Mouse (Mus musculus): ENCODE data around the gene Palld.

Gene Palld

GRCm38 (mm10) chr8:61685280-61685679 lies 217.2 kb downstream of the Palld start:
- no peak for DNase-seq (ENCODE audit: low spot score)

- no peak for DNase-seq (ENCODE audit: low spot score)
Observed at GRCm38 (mm10) chr8:61684280-61684939, 218.1 kb downstream of the Palld start.

DNA sequence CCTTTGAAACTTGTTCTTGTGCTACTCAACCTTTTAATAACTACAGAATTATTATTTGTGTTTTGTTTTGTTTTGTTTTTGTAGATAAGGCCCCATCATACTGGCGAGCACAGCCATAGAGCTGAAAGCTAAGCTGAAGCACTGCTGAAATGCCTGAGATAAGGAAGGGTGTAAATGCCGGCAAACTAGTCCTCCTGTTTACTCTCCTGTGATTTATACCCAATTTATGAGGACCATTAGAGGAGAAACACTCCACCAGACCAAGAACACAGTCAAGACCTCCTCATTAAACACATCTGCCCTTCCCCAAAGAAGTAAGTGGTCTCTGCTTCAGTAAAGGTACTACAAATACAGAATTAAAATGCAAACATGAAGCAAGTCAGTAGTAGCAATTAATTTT lies 219.6 kb downstream of the Palld start:
- no peak for DNase-seq (ENCODE audit: low spot score)

DNA sequence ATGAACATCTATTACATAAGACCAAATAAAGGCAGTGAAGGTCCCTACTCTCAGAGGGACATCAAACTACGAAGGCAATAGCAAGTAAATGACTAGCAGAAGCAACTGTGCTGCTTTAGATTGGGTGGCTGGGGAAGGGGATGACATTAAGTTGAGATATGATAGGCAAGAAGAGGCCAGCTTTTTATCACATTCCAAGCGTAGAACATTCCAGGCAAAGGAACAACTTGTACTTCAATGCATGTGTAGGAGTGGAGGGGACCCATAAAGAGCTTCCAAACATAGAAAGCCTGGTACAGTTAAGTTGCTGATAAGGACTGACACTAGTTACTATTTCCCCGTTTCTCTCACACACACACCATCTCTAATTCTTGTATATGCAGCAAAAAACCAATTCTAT lies 221.3 kb downstream of the Palld start:
- no peak for DNase-seq (ENCODE audit: low spot score)

DNA sequence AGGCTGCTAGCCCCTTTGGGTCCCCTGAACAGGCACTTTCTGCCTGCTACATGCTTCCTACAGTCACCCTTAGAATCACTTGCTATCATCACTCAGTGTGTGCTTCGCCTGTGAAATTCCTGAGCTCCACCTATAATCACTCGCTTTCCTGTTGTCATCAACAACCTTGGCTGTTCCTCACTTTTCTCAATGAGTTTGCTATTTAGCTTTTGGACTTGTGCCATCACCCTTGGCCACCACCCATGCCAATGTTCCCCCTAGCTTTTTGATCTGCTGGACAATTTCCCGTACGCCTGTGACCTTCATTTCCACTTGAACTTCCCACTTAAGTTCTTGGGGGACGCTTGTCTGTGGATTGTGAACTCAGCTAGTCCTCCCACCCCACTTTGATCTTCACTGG lies 225.3 kb downstream of the Palld start:
- no peak for DNase-seq (ENCODE audit: low spot score)

DNA sequence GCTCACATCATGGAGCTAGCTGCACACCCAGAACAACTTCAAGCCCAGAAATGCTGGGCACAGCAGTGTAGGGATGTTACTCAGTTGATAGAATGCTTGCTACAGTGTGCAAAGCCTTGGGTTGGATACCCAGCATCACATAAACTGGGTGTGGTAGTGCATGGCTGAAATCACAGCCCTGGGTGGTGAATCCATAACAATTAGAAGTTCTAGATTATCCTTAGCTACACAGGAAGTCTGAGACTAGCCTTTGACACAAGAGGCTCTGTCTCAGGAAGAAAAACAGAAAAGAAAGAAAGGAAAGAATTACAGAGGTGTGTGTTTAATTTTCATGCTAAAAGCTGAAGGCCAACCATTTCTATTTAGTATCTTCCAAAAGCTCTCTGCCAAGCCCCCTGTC lies 231.3 kb downstream of the Palld start:
- no peak for DNase-seq (ENCODE audit: low spot score)

- peak; percentile 24 for DNase-seq (ENCODE audit: low spot score)
Observed at GRCm38 (mm10) chr8:61670376-61670775, 232.1 kb downstream of the Palld start.

GRCm38 (mm10) chr8:61666919-61667318 lies 235.6 kb downstream of the Palld start:
- DNase-seq (ENCODE audit: low spot score) = peak; percentile 57

- peak; percentile 57 for DNase-seq (ENCODE audit: low spot score)
Observed at GRCm38 (mm10) chr8:61665021-61665420, 237.5 kb downstream of the Palld start.

DNA sequence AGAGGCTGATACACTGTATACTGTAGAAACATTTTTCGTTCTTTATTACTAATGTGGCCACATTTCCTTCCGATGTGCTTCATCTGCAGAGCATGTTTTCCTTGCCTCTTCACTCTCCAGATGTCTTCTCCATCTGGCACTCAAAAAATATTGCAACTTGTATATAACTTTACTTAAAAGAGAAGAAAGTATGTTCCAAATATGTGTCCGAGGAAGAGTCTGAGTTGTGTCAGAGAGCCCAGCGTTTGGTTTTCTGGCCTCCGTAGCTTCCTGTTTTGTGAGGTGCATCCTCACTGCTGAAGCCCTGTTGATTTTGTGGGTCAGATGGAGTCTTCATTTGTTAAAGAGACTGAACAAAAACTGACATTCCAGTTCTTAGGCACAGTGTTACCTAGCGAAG lies 238.3 kb downstream of the Palld start:
- DNase-seq (ENCODE audit: low spot score) = no peak

DNA sequence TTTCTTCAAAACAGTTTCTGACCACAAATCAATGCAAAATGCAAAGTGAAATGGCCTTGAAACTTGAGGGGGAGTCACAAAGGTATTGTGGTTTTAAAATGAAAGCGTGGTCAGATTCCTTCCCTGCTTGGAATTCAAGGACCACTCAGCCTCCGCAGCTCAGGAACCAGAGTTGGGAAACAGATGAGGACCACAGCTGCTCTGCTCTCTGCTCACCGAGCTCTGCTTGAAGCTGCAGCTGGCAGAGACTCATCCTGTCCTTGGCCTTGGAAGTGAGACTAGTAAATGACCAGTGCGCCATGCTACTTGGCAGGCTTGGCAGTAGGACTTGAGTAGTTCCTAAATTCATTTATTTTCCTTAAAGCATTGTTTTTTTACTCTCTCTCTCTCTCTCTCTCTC lies 239.7 kb downstream of the Palld start:
- no peak for DNase-seq (ENCODE audit: low spot score)

DNA sequence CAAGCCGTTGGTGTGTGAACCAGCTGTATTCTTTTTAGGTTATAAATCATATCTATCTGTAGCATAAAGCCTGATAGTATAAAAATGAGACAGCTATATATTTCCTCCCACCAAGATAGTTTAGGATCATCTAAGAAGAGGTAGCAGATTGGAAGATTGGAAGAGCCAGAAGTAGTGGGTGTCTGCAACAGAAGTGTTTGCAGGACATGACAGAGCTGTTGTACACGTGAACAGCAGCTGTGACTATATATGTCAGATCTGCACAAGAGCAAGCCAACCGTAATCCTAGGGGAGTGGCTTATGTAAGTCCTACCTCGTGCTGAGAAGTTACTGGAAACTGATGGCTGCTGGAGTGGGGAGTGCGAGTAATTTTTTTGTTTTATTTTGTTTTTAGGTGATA lies 240.9 kb downstream of the Palld start:
- no peak for DNase-seq (ENCODE audit: low spot score)

DNA sequence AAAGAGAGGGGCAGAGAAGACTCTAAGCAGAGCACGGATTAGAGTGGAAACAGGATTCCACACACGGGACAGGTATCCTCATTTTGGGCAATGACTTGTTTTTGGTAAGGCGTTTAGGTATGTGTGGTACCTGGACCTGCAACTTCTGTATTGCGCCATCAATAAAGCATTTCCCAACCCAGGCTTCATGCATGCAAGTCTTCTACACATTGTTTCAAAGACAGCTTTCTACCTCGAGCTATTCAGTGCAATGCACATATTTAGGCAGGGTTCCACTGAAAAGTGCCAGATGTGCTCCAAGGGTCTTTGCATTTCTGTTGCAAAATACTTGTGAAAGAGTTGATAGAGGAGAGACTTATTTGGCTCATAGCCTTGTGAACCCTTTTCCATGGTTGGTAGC lies 241.5 kb downstream of the Palld start:
- DNase-seq (ENCODE audit: low spot score) = no peak

- DNase-seq (ENCODE audit: low spot score) = no peak
Observed at GRCm38 (mm10) chr8:61651955-61652354, 250.5 kb downstream of the Palld start.

DNA sequence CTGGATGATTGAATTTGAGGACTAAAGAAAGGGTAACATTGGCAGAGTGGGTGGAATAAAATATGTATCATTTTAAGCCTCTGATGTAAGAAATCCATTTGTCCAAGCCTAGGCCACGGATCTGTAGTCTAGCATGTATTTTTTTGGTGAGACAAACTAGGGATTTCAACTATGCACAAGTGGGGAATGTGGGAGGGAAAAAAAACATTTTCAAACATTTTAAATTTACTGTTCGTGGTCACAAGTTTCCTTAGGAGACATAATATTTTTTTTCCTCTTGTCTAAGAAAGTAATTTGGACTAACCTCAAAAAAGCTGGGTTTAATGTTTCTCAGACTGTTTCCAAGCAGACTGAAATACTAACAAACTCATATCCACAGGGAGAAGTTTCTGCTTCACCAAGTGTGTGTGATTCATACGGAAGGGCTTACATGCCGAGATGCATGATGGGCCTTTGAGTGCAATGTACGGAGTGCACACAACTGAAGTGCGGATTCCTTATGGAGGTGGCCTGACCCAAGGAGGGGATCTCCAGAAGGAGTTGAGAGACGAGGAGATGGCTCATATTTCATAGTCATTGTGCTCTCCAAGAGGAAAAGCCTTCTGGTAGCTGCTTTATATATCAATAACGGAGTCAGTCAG lies 256.2 kb downstream of the Palld start:
- DNase-seq (ENCODE audit: low spot score) = no peak

GRCm38 (mm10) chr8:61645642-61646041 lies 256.8 kb downstream of the Palld start:
- no peak for DNase-seq (ENCODE audit: low spot score)

DNA sequence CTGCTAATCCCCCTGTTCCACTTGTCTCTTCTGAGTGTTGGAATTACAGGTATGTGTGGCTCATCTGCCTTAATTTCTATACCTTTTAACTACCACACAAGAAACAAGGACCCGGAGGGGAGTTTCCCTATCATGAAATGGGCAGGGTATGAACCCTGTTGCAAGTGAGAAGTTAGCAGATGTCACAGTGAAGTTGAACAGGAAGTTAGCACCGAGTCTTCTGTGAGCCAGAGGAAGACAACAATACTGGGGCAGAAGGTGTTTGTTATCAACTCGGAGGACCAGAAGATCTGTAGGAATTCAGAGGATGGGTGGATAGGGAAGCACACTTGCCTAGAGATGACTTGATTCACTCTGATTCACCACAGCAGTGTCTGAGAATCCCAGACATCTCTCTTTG lies 259.3 kb downstream of the Palld start:
- no peak for DNase-seq (ENCODE audit: low spot score)

DNA sequence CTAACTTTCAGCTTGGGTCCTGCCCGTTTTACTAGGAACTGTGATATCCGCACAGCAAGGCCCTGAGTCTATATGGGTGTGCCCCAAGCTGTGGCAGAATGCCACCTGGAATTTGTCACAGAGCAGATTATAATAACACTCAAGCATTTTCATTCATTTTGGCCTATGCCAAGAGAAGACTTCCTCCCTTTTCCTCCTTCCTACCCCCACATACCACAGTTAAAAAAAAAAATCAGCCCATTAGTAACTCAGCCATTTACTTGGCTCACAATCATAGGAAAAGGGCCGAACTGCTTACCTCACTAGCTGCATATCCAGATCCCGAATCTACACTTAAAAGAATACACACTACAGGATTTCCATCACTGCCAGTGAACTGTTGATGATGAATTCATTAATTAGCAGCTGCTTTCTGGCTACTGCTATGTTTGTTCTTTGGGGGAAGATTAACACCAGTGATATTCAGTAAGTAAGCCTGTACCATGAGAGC lies 260.1 kb downstream of the Palld start:
- no peak for DNase-seq (ENCODE audit: low spot score)

DNA sequence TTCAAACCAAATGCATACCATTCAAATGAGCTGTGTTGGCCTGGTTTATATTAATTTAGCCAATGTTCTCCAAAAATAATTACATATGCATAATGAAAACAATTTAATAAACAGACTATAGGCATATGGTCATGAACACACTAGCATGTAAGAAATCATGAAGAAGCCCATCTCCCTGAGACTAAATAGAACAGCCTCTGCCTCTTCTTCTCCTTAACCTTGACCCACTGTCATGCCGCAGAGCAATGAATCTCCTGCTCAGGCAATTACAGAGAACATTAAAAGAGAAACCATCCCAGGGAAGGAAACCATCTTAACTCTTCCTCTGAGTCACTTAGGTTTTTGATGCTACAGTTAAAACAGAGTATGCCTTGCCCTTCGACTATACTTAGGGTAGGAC lies 262.9 kb downstream of the Palld start:
- peak; percentile 22 for DNase-seq (ENCODE audit: low spot score)

DNA sequence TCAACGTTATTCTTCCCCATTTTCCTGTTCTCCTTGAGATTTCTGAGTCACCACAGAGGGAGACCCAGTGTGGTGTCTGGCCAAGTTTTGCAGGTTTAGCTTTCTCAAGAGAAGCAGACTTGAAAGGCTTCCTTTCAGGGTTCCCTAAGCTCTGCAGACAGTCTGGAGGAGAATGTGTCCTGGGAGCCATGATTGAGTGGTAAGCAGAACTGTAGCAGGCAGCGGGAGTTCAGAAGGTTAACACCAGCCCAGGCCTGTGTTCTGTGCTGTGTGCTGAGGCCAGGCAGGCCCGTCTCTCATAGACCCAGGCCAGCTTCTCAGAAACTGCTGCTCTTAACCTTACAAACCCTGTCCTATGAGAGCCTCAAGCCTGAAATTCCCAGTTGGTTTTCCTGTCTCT lies 263.5 kb downstream of the Palld start:
- peak; percentile 54 for DNase-seq (ENCODE audit: low spot score)

DNA sequence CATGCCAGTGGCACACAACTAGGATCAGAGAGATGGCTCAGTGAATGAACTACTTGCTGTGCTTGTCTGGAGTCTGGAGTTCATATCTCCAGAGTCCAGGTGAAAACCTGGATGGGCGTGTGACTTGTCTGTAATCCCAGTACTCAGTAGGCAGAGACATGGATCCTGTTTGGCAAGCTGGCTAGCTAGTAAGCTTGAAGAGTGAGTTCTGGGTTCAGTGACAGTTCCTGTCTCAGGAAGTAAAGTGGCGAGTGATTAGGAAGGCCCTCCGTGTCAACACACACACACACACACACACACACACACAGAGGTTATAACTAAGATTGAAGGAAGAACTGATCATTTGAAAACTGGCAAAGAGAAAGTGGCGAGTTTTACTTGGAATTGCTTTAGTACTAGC lies 264.8 kb downstream of the Palld start:
- DNase-seq (ENCODE audit: low spot score) = no peak

- no peak for DNase-seq (ENCODE audit: low spot score)
Observed at GRCm38 (mm10) chr8:61634811-61635210, 267.7 kb downstream of the Palld start.

DNA sequence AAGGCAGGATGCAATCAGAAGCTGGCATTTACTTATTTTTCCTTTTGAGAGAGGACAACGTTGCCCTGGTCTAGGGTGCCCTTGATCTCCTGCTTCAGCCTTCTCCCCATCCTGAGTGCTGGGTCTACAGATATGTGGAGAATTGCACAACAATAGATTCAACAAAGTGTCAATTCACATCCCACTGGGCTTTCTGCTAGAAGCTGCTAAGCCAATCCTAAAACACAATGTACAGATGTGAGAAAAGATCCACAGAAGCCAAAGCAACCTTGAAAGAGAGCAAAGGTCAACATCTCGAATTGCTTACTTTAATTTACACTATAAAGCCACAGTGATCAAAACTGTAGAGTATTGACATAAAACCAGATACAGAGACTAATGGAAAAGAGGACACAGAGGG lies 270.2 kb downstream of the Palld start:
- DNase-seq (ENCODE audit: low spot score) = no peak

DNA sequence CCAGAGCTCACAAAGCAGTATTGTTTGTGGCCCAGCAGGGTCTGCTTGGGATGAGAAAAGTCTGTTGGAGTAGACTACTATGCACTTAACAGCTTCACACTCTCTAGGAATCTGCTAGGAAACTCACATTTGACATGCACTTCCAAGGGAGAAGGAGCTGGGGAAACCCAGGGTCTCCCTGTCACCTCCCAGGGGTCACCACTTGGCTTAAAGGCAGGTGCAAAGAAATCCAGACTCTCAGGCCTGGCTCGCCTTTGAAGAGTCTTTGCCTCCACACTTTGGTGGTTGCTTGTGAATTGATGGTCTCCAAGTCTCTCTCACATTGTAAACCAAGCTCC lies 272.9 kb downstream of the Palld start:
- no peak for DNase-seq (ENCODE audit: low spot score)
